Mouse (Mus musculus): ENCODE measurements around the gene Egln2.

Egln2 gene

GRCm38 (mm10) chr7:27166614-27167474 is at the start of gene Egln2:
TSS of gene Egln2 (minus strand) at chr7:27166802.
- DNase-seq (ENCODE audit: low read depth, low spot score), result peak; percentile 95

DNA sequence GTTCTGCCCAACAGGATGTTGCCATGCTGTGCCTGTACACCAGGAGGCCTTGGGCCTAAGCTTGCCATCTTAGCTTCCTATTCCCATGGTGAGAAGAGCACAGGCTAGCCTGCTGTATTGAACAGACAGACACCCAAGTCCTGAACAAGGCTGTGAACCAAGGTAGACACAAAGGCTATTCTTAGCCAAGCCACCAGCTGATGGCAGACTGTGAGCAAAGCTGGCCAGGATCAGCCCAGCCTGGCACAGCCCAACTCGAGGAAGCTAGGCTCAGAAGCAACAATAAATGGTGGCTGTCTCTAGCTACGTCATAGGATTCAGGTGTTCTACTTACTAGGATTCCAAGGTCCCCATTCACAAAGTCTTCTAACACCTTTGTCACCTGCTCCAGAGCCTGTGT is 46.0 kb upstream of the Egln2 start:
- DNase-seq (ENCODE audit: low read depth, low spot score), result no peak

GRCm38 (mm10) chr7:27203730-27204449 is 37.3 kb upstream of the Egln2 start:
- DNase-seq (ENCODE audit: low read depth, low spot score), result no peak

DNA sequence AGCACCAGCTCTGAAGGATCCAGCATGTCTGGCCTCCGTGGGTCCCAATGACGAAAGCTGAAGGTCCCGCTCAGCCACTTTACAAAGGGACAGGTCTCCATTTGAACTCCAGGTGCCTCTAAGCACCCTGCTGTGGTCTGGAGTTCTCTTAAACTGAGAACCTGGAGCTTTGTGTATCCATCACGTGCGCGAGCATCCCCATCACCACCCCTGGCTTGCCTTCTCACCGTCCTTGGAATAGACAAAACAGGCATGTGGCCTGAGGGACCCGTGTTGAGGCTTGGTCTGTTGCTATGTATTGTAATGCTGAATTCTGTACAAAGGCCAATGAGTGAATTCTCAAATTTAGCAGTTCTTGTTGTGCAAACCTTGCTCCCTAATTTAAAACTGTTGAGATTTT is 32.2 kb upstream of the Egln2 start:
- no peak for DNase-seq (ENCODE audit: low read depth, low spot score)

- no peak for DNase-seq (ENCODE audit: low read depth, low spot score)
These were observed 31.8 kb upstream of the Egln2 start for GRCm38 (mm10) chr7:27198355-27198754.

GRCm38 (mm10) chr7:27197634-27198033 is 31.0 kb upstream of the Egln2 start:
- no peak for DNase-seq (ENCODE audit: low read depth, low spot score)

DNA sequence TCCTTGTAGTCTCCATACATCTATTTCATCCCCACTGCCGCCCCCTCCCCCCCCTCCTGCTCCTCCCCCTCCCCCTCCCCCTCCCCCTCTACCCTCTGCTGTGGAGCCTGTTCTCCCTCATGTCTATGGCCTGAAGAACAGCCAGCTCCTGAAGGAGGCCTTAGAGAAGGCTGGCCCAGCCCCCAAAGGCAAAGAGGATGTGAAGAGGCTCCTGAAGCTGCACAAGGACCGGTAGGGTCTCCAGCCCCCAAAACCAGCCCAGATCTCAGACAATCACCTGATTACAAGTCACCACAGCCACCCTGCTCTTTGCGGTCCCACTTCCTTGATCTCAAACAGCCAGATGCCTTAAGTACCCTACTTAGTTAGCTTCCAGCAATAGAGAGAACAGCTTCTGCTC is 30.5 kb upstream of the Egln2 start:
- no peak for DNase-seq (ENCODE audit: low read depth, low spot score)

DNA sequence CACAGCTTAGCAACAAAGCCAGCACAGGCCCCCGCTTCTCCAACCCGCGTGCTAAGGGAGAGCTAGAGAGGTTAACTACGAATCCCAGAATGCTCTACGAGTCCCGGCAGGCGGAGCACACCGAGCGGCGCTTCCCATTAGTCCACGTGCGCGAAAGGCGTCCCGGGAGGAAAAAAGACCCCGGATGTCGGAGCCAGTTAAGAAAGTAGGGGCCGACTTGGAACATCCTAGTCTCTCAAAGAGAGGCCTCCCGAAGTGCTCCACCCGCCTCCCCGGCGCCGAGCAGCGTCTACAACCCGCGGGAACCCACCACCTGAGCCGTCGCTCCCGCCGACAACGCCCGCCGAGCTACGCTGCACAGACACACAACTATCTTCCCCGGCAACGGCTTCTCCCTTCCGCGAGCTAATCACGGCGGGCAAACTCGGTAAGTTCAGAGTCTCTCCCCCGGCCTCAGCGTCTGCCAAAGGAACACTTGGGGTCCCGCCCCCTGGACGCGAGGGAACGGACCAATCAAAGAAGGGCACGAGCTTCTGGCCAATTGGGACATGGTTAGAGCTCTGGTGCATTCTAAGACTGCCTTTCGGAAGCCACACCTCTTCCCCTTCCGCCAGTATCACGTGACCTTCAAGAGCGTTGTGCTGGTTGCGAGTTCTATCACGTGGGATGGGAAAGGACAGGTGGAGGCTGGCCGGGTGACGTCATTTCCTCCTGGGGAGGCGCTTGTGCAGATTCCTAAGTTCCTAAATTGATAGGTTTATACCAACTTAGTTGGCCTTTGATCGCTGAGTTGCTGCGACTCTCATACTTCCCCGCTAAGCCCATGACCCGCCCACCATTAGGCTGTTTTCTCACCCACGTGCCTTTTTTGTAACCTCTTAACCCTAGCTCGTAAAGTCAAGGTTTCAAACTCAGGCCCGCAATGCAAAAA is 29.3 kb upstream of the Egln2 start, which contains the start of the genes BC024978 and Snrpa:
TSS of gene BC024978 (plus strand) at position 101 of the 931 bp plus-strand sequence.
TSS of gene Snrpa (minus strand) at position 591 of the 931 bp plus-strand sequence.
- peak; percentile 98 for DNase-seq (ENCODE audit: low read depth, low spot score)

GRCm38 (mm10) chr7:27193731-27194130 is 27.1 kb upstream of the Egln2 start:
- no peak for DNase-seq (ENCODE audit: low read depth, low spot score)

DNA sequence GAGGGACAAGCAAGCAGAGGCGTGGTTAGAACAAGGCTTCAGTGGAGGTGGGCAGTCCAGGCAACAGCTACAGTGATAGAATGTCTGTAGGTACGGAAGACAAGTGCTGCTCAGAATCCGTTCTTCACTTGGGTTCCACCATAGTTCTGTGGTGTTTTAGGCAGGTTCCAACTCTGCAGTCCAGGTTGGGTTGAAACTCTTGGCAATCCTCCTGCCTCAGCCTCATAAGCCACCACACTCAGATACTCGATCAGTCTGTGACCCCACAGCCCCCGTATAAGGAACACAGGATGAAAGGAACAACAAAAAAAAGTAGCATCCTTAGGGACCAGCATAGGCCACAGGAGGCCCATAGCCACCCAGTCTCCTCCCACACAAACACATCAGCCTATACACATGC is 25.8 kb upstream of the Egln2 start:
- no peak for DNase-seq (ENCODE audit: low read depth, low spot score)

DNA sequence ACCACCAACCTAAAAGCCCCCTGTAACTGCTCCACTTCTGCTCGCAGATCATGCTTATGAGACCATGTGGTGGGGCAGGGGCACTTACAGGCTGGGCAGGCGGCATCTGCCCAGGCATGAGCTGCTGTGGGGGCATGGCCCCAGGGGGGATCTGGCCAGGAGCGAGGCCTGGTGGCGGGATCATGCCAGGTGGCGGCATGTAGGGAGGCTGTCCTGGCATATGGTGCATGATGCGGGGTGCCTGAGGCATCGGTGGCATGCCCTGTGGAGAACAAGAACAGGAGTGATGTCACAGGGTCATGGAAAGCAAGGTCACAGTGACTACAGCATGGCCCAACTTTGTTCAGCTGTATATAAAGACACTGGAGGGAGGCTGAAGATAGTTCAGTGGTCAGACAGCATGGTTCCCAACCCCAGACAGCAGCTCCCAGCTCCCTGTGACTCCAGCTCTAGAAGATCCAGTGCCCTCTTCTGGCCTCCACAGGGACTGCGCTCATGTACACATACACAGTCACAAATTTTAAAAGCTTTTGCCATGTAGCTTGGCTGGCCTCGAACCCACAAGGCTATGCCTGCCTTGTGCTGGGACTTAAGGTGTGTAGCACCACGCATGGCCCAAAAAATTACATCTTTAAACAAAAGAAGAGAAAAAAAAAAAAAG is 22.8 kb upstream of the Egln2 start:
- no peak for DNase-seq (ENCODE audit: low read depth, low spot score)

DNA sequence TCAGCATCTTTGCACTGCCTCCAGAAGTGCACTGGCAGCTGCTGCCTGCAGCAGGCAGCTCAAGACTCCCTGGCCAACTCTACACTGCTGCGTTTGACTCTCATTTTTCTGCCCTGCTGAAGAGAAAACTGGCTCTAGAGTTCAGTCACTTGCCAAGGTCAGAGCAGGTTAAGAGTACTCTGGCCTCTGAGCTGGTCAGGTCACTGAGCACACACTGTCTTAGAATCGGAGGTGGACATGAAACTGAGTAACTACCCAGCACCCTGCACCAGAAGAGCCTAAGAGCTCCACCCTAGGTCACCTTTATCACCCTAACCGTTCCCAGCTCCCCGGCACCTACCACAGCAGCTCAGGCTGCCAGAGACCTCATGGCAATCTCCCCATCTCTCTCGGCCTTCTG is 19.4 kb upstream of the Egln2 start:
- DNase-seq (ENCODE audit: low read depth, low spot score), result no peak

DNA sequence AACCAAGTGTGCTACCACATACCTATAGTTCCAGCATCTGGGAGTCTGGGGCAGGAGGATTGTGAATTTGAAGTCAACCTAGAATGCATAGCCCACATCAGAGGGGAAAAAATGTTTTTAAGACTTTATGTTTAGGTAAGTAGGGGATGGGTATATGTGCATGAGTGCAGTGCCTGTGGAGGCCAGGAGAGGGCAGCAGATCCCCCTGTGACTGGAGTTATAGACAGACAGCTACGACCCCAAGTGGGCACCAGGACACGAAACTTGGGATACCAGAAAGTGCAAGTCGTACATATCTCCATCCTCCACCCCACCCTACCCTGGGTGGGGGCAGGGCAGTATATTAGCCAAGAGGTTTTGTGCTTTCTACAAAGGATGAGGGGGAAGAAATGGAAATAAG is 18.4 kb upstream of the Egln2 start:
- peak; percentile 47 for DNase-seq (ENCODE audit: low read depth, low spot score)

DNA sequence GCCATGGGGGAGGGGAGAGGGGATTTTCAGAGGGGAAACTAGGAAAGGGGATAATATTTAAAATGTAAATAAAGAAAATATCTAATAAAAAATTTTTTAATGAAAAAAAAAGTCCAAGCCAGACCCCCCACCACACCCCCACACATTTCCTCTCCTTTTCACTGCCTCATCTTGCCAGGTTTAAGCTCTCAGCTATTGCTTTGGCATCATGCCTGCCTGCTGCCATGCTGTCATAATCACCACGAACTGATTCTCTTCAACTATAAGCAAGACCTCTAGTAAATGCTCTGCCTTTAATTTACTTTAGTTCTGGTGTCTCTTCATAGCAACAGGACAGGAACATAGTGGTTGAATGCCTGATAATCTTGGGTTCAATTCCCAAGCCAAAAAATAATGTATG is 15.9 kb upstream of the Egln2 start:
- no peak for DNase-seq (ENCODE audit: low read depth, low spot score)

DNA sequence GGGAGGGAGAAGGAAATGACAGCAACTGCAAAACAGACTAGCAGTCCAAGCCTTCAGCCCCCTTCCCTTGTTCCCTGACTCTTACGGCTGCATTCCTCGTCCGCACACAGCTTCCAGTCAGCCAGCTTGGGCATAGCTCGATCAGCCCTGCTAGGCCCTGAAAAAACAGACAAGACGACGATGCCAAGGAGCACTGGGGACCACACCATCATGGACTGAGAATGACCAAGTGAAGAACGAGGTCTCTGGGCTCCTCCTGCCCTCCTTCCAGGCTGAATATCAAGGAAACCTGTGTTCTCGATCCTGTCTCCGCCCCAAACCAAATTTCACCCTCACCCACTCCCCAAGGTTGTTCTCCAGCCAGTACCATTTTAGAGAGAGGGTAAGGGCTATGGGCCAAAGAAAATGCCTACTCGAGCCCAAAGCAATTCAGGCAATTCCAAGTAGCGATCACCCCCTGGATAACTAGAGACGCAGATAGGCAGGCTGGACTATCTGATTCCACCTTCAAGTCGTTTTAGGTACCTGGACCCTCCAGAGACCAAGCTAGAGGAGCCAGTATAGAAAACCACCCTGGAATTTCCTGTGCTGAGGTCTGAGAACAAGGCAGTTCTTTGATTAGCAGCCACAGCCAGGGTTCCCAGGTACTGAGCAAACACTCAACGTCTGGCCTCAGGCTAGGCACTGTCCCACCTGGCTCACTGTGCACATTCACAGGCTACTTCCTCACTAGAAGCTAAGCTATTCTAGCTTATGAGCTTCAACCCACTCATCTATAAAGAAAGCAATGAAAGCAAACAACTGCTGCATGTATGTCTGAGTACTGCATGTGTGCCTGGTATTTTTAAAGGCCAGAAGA is 14.5 kb upstream of the Egln2 start, which contains the start of the genes Gm21983 and Mia:
TSS of gene Gm21983 (minus strand) at position 250 of the 859 bp plus-strand sequence.
TSS of gene Mia (minus strand) at position 321 of the 859 bp plus-strand sequence.
- no peak for DNase-seq (ENCODE audit: low read depth, low spot score)

DNA sequence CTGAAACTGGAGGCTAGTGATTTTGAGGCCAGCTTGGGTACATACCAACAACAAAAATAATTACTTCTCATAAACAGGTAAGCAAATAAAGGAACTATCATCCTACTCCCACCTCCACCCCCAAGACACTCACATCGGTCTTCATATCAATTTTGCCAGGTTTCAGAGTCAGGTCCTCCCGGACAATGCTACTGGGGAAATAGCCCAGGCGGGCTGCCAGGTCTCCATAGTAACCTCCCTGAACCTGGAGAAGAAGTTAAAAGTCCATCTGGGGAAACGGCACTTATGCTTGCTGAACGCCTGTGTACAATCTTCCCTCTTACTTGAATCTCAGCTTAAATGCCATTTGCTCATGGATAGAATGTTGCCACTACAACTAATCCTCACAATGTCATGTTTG is 13.4 kb upstream of the Egln2 start:
- no peak for DNase-seq (ENCODE audit: low read depth, low spot score)

DNA sequence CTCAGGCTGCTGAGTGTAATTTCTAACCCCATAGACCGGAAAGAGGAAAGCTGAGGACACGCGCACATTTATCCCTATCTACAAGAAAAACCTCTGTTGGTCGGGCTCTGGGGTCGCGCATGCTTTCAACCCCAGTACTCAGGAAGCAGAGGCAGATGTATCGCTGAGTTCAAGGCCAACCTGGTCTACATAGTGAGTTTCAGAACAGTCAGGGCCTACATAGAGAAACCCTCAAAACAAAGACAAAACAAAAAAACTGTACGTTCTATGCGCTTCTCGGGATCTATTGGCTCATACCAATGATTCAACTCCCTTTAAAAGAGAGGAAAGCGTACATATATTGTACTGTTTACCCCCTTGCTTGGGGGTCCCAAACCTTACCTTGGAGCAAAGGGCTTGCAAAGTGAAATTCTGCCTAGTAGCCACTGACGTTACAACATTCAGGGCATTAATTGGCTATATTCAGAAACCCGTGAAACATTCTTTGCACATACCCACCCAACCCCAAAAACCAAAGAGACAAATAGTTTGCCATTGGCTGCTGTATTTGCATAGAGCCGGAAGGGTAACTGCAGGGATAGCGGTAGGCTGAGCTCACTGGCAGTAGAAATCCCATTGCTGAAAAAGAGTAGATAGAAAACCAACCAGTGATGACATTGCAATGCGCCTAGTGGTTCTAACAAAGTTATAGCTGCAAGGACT is 12.8 kb upstream of the Egln2 start:
- no peak for DNase-seq (ENCODE audit: low read depth, low spot score)

DNA sequence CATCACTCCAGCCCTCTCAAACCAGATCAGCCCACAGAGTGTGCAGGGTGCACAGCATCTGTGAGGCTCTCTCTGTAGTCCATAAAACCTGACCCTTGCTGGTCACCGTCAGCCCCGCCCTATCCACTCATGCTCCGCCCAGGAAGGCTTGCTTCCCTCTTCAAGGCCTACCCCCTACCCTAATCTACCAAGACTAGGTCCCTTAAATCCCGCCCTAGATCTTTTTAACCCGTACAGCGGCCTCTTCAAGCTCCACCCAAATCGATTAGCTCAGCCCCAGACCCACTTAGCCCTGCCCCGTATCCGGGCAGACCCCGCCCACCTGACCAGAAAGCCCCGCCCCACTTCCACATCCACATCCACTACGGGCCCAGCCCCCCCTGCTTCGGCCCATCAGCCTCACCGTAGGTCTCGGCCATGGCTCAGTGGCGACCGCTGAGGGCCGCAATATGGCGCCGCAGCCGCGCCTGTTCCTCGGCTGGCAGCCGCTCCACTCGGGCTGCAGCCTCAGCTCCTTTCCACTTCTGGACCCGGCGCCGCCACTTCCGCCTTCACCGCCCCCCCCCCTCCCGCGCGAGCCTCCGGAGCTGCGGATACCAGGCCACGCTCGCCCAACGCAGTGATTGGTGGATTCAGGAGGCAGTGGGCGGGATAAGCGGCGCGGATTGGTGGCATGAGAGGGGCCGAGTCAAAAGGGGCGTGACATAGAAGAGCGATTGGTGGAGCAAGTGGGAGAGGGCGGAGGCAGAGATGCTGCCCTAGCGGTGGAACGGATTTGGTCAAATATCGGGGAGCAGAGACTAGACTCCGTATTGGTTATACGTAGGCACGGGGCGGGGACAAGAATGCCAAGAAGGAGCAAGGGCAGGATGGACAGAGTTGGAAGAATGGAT is 12.0 kb upstream of the Egln2 start, which contains the start of gene Rab4b:
TSS of gene Rab4b (minus strand) at position 573 of the 893 bp plus-strand sequence.
- peak; percentile 100 for DNase-seq (ENCODE audit: low read depth, low spot score)
